Mouse (Mus musculus) left cerebral cortex, adult 11 months (tissue): ENCODE data around the gene Plcg1.

Source experiments
- DNase-seq: peaks from one replicate; pipeline ENCODE4 v3.0.0; 2022; ENCODE audit warnings: low spot score

The Plcg1 gene

GRCm38 (mm10) chr2:160735706-160736310 lies 4.7 kb downstream of the Plcg1 start:
- no peak for DNase-seq

DNA sequence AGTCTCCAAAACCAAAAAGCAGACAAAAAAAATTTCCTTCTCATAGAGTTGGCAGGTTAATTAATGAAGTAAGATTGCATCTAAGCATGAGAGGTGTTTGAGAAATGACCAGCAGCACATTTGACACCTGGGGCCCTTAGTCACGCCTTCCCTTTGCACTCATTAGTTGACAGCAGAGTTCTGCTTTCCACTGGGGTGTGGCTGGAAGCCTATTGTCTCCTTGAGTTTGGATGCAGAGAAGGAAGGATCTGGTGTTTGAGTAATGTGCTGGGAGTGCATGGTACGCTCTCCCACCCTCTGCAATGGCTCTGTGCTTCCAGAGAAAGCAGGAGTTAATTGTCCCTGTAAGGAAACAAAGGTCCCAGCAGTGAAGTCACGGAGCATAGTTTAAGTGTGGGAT lies 5.4 kb downstream of the Plcg1 start:
- no peak for DNase-seq

DNA sequence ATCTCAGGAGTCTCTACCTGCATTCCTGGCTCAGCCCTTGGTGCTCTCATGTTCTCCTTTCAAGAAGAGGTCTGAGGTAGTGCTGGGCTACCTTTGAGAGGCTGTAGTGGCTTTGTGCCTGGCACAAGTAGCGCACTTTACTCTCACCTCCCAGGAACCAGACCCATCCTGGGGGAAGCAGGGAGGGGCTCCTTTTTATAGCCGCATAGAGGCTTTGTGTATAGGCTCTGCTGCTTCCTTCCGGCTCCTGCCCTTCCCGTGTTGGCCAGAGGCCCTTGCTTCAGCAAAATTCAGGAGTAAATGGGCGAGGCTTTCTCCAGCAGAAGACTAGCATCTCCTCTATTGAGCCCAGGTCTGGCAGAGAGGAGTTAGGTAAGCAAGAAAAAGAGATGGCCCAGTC lies 7.3 kb downstream of the Plcg1 start:
- DNase-seq, result no peak

GRCm38 (mm10) chr2:160739647-160740356 lies 8.7 kb downstream of the Plcg1 start:
- no peak for DNase-seq

DNA sequence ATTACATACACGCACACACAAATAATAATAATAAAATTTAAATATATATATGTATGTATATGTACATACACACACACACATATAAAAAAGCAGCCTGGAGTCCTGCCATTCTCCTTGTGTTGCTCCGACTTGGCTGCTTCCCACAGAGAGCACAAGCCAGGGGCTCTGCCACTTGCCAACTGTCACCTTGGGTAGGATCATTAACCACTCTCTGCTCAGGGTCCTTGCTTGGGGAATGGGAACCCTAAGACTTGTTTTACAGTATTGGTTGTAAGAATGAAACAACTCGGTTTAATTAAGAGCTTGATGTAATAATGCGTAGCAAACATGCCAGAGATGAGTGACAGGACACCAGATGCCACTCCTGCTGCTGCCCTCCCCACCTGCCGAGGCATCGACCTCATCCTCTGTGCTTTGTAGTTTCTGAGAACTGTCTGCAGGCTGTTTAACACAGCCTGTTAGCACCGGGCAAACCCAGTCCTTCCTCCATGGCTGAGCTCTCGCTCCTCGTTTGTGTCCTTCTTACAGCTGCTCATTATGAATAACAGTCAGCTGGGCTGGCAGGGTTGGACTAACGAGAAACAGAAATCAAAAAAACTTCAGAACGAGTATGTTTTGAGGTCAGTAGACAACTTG lies 9.5 kb downstream of the Plcg1 start:
- DNase-seq, result no peak

DNA sequence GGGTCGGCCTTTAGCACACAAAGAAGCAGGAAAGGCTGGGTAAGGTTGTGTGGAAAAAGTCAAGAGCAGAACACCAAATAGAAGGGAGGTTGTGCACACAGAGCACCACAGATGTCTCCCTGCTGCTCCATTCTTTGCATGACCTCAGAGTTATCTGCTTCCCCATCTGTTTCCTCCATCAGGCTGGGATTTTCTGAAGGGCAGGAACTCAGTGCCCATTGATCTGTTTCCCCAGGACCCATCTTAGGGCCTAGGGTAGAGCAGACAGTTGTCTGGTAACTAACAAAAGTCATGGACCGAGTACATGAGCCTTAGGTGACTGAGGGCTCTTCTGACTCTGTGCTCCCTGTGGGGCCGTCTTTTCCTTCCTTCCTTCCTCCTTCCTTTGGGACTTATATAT lies 10.5 kb downstream of the Plcg1 start:
- DNase-seq, result no peak

- no peak for DNase-seq
Observed at GRCm38 (mm10) chr2:160742161-160742609, 11.1 kb downstream of the Plcg1 start.

DNA sequence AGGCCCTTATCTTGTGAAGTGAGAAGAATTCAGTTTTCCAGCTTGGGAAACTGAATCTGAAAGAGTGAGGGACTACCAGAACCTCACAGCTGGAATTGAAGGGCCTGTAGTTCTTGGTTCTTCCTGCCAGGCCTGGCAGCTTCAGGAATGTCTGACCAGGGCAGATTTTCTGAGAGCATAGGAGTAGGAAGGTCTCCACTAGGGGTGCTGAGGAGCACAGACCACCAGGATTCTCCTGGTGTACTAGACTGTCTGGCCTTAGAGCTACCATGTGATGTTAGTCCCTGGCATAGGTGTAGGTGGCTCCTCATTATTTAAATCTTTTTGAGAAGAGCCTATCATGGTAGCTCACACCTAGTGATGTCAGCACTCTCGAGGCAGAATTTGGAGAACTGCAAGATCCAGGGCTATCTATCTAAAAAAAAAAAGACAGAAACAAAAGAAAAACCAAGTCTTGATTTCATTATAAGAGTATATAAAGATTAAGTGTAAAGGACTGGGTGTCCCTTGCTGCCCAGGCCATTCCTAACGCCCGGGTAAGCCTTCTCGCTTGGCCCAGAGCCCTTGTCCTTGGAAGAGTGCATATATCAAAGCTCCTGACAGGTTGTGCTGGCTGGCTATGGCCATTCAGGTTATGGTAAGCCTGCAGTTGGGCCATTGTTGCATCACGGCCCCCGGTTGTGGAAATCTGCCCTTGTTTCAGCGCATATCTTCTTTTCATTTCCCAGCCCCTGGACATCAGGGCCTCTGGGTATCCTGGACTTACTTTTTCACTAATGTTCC lies 13.1 kb downstream of the Plcg1 start:
- no peak for DNase-seq

DNA sequence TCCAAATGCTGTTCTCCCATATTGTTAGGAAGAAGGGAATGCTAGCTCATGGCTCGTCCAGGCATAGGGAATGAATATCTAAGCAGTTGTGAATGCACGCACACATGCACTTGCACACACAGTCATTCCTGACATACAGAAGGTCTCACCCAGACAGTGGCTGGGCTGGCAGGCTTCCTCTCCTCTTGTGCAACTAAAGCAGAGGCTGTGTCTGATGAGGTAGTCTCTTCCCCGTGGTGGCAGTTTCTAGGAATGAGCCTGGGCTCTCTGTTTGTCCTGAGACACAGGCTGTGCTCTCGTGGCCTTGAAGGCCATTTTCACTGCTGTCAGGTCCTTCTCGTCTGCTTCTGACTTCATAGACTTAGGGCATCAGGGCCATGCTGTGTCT lies 13.7 kb downstream of the Plcg1 start:
- no peak for DNase-seq

GRCm38 (mm10) chr2:160745497-160745896 lies 14.4 kb downstream of the Plcg1 start:
- no peak for DNase-seq

DNA sequence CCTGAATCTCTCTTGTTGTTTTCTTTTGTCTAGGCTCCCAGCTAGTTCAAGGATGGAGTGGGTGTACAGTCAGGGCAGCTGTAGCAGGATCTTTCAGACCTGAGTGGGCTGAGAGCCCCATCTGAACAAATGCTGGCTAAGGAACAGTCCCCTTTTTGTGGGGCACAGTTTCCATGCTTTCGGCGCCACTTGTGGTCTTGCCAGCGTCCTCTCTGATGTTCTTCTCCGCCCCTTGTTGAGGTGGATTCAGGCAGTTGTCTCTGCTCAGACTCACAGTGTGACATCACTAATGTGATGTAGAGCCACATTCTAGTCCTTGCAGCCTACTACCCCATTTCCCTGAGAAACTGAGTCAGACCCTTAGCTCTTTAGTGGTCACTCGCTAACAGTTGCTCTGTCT lies 15.5 kb downstream of the Plcg1 start:
- DNase-seq, result no peak

GRCm38 (mm10) chr2:160747075-160747474 lies 16.0 kb downstream of the Plcg1 start:
- no peak for DNase-seq

DNA sequence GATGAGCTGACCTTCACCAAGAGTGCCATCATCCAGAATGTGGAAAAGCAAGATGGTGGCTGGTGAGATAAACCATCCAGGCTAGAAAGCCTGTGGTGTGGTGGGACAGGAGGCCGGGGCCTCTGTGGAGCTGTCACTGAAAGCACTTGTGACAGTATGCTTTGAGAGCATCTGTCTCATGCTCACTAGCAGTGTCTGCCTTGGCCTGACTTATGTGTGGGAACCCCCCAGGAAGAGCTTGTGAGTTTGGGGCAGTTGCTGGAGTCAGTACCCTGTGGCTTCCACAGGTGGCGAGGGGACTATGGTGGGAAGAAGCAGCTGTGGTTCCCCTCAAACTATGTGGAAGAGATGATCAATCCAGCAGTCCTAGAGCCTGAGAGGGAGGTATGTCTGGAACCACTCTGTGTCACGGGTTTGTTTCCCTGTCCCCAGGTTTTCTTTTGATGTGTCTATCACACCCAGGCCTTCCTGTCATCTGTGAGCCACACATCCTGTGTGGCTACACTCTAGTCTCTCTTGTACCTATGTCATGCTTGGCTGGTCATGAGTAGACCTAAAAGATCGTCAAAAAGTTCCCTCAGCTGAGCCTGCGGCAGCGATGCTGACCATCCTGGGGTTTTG lies 25.6 kb downstream of the Plcg1 start:
- DNase-seq, result no peak

DNA sequence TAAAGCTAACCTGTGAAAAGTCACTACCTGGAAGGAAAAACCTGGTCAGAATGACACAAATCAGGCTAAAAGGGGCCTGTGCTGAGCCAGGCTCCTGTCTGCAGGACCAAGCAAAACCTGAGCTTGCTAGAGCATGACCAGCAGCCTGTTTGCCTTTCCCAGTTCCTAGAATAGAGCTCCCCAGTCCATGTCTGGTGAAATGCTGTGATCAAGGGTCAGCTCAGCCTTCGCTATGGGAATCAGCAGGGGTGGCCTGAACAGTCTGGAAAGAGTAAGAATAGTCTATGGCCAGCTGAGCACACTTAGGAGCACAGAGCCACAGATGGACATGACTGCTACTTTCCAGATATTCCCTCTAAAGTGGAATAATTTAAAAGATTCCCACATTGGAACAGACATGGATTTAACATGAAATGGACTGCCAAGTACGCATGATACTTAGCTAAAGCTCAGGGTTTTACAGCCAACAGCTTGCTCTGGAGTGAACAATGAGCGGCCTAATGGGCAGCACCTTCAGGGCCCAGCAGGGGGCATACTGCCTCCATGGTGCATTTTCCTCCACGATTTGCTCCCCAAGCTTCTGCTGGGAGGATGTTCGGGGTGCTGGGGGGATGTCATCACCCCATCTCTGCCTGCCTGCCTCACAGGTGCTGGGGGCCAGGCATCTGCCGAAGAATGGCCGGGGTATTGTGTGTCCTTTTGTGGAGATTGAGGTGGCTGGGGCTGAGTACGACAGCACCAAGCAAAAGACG lies 29.5 kb downstream of the Plcg1 start:
- DNase-seq, result no peak

DNA sequence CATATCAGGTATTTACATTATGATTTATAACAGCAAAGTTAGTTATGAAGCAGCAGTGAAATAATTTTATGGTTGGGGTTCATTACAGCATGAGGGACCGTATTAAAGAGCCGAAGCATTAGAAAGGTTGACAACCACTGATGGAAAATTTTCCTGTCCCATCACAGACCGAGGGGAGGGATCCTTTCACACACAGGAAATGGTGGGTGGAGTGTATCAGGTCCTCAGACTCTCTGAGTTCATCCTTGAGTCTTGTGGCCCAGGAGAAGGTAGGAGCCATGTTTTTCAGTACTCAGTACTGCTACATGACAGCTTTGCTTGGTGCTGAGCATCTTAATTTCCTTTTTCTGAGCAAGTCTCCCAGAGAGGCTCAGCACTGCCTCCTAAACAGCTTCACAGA lies 32.7 kb downstream of the Plcg1 start:
- no peak for DNase-seq

- DNase-seq, result no peak
Observed at GRCm38 (mm10) chr2:160764386-160764785, 33.3 kb downstream of the Plcg1 start.

GRCm38 (mm10) chr2:160765096-160765495 lies 34.0 kb downstream of the Plcg1 start:
- DNase-seq, result no peak

GRCm38 (mm10) chr2:160766371-160766771 lies 35.3 kb downstream of the Plcg1 start:
- DNase-seq, result no peak

DNA sequence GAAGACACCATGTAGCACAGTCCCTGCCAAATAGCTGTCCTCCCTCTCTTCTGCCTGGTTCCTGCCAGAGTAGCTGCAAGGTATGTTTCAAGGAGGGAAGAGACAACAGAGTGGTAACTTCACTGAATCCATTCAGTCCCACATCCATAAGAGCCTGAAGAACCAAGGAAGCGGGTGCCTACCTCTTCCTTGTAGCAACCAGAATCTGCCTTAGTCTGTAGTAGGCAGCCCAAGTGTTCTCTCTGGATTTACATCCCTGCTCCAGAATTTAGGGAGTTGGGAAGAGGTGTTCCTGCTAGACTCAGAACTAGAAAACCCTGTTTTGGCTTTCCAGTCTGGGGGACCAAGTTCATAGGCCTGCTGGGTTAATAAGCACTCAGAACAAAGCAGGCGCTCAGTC lies 36.1 kb downstream of the Plcg1 start:
- DNase-seq, result no peak

GRCm38 (mm10) chr2:160768097-160768695 lies 37.1 kb downstream of the Plcg1 start:
- no peak for DNase-seq

DNA sequence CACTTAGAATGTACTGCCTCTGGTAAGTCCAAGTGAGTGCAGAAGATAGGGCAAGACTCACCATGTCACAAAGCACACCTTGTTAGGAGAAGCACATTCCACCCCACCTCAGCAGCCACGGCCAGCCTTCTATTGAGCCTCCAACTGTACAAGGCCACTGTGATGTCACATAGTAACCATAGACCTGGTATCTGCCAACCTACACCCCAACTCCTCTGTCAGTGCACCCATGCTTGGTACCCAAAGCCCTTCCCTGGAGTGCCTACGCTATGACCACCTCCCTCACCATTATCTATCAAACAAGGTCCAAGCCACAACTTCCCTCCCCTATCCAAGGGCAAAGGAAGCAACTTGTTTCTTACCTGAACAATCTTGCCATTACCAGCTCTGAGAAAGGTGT lies 37.9 kb downstream of the Plcg1 start:
- no peak for DNase-seq
